Mouse (Mus musculus) small intestine, adult 2 months (tissue): Measurements from ENCODE around the gene Ehd1.

Source experiments
- CTCF ChIP-seq: fragments of 200-500 bp; IDR thresholded peaks from 2 replicates; pipeline ENCODE4 v1.5.1; 2012; ENCODE audit warnings: low read depth, mild to moderate bottlenecking, control low read depth, inconsistent platforms, low read length, moderate library complexity, mixed read lengths; ENCODE audit not compliant: insufficient replicate concordance, insufficient read length; ENCODE audit errors: extremely low read depth
- POLR2A ChIP-seq: fragments of 200-500 bp; IDR thresholded peaks from 2 replicates; pipeline ENCODE4 v1.6.1; 2012; ENCODE audit warnings: low read depth, mild to moderate bottlenecking, control low read depth, inconsistent platforms, low read length, moderate library complexity

DNA sequence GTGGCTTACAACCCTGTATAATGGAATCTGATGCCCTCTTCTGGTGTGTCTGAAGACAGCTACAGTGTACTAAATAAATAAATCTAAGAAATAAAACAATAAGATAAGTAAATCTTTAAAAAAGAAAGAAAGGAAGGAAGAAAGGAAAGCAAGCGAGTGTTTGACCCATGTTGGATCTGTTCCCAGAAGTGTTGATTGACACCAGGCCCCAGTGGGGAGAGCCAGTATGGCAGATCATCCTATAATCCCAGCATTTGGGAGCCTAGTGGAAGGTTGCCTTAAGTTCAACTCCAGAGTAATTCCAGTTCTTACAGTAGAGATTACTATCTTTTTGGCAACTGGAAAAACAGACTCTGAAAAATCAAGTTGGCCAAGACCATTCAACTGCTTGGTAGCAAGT lies 30.7 kb upstream of the Ehd1 start:
- no peak for TF ChIP-seq CTCF
- TF ChIP-seq POLR2A = no peak
